Mouse (Mus musculus) C2C12 (cell line): ENCODE results near the gene Spem1.

Source experiments
- CEBPB ChIP-seq: IDR thresholded peaks from one replicate; pipeline ENCODE4 v1.6.1; 2011; ENCODE audit warnings: low read depth, mild to moderate bottlenecking, control low read depth, moderate library complexity
- CTCF ChIP-seq: IDR thresholded peaks from one replicate; pipeline ENCODE4 v1.5.1; 2011; ENCODE audit not compliant: control insufficient read depth, insufficient read depth, insufficient read length
- FOSL1 ChIP-seq: IDR thresholded peaks from one replicate; pipeline ENCODE4 v1.8.0; 2011; ENCODE audit warnings: mild to moderate bottlenecking, low read length; ENCODE audit not compliant: poor library complexity, insufficient read depth, severe bottlenecking
- MYOD1 ChIP-seq: IDR thresholded peaks from one replicate; pipeline ENCODE4 v1.6.1; 2011; ENCODE audit warnings: low read depth; ENCODE audit not compliant: control insufficient read depth, insufficient read length
- USF1 ChIP-seq: IDR thresholded peaks from one replicate; pipeline ENCODE4 v1.6.1; 2011; ENCODE audit warnings: low read depth, mild to moderate bottlenecking, control low read depth, moderate library complexity

GRCm38 (mm10) chr11:69816520-69816919 lies 5.5 kb downstream of the Spem1 start:
- TF ChIP-seq CTCF (no peak), FOSL1 (no peak), CEBPB (no peak), MYOD1 (no peak), USF1 (no peak)
